Mouse (Mus musculus): ENCODE results near the gene Herpud2. TPM values are rescaled to one million over a fixed set of nuclear protein-coding genes. Genes with fewer than 3 reads are reported as not detected.
"Not testable (repeated sequence)": the region's sequence is repeated elsewhere in the genome, so short reads cannot be mapped to it uniquely, and the experiment has no call there.

Gene Herpud2
- polyA plus RNA-seq, 1 experiment from 2014 or later, result 34.3 TPM

GRCm38 (mm10) chr9:25142988-25143387 is 8.6 kb downstream of the Herpud2 start:
- no peak overlapping the region for H3K27ac ChIP-seq
- 94% methylated on average over 1 of the region's 1 CpGs for WGBS
- H3K36me3 ChIP-seq, result no peaks in the 10 kb centered on the region
- H3K9ac ChIP-seq, result no peak overlapping the region
- H3K4me1 ChIP-seq, result 0 out of 2 replicates have a peak, but pooled peaks cover 2% of the 10 kb centered on the region
- no peaks in the 10 kb centered on the region for H3K27me3 ChIP-seq
- ATAC-seq (ENCODE audit: insufficient number of reproducible peaks, low FRiP score, low TSS enrichment, low read depth), result no peak
- H3K9me3 ChIP-seq, result no peaks in the 10 kb centered on the region
- no peak overlapping the region for H3K4me2 ChIP-seq
- no peak overlapping the region for H3K4me3 ChIP-seq

DNA sequence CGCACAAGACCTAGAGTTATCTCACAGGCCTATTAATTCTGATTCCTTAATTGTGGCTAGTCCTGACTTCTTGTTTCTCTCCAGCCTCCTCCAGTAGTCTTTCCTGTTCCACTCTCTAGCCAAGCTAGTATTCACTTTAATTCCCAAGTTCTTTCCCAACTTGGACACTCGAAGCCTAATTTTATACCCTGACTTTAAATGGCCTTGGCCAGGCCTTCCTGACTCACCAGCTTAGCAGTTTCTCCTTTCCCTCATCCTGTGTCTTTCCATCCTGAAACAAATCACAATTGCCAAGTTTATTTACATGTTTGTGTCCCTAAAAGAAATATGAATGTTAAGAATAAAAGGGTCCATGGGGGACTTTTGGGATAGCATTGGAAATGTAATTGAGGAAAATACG is 9.6 kb downstream of the Herpud2 start:
- no peak overlapping the region for H3K27ac ChIP-seq
- no peaks in the 10 kb centered on the region for H3K4me1 ChIP-seq
- ATAC-seq (ENCODE audit: insufficient number of reproducible peaks, low FRiP score, low TSS enrichment, low read depth), result no peak
- no peaks in the 10 kb centered on the region for H3K27me3 ChIP-seq
- no peak overlapping the region for H3K4me2 ChIP-seq
- H3K9me3 ChIP-seq, result no peaks in the 10 kb centered on the region
- 90% methylated on average over 3 of the region's 3 CpGs for WGBS
- no peaks in the 10 kb centered on the region for H3K36me3 ChIP-seq
- H3K9ac ChIP-seq, result no peak overlapping the region
- H3K4me3 ChIP-seq, result no peak overlapping the region

- Histone ChIP-seq H3K27ac (no peak overlapping the region), H3K4me2 (no peak overlapping the region), H3K9ac (no peak overlapping the region), H3K9me3 (no peaks in the 10 kb centered on the region), H3K36me3 (no peaks in the 10 kb centered on the region), H3K4me3 (no peak overlapping the region), H3K27me3 (no peaks in the 10 kb centered on the region), H3K4me1 (no peaks in the 10 kb centered on the region)
- ATAC-seq (ENCODE audit: insufficient number of reproducible peaks, low FRiP score, low TSS enrichment, low read depth), result no peak
- WGBS, result 64% methylated on average over 1 of the region's 1 CpGs
These were observed 11.3 kb downstream of the Herpud2 start for GRCm38 (mm10) chr9:25140330-25140729.

GRCm38 (mm10) chr9:25138900-25139299 is 12.7 kb downstream of the Herpud2 start:
- no peaks in the 10 kb centered on the region for H3K27me3 ChIP-seq
- H3K9ac ChIP-seq, result no peak overlapping the region
- no peak overlapping the region for H3K4me2 ChIP-seq
- H3K4me3 ChIP-seq, result no peak overlapping the region
- no peaks in the 10 kb centered on the region for H3K9me3 ChIP-seq
- ATAC-seq (ENCODE audit: insufficient number of reproducible peaks, low FRiP score, low TSS enrichment, low read depth), result no peak
- no peaks in the 10 kb centered on the region for H3K4me1 ChIP-seq
- H3K27ac ChIP-seq, result no peak overlapping the region
- 90% methylated on average over 1 of the region's 1 CpGs for WGBS
- H3K36me3 ChIP-seq, result no peaks in the 10 kb centered on the region

- no peak overlapping the region for H3K4me2 ChIP-seq
- H3K27me3 ChIP-seq, result no peaks in the 10 kb centered on the region
- H3K27ac ChIP-seq, result no peak overlapping the region
- WGBS, result 71% methylated on average over 4 of the region's 4 CpGs
- H3K4me1 ChIP-seq, result no peaks in the 10 kb centered on the region
- no peak for ATAC-seq (ENCODE audit: insufficient number of reproducible peaks, low FRiP score, low TSS enrichment, low read depth)
- H3K9ac ChIP-seq, result no peak overlapping the region
- no peaks in the 10 kb centered on the region for H3K9me3 ChIP-seq
- no peak overlapping the region for H3K4me3 ChIP-seq
- H3K36me3 ChIP-seq, result 0 out of 2 replicates have a peak, but pooled peaks cover 6% of the 10 kb centered on the region
These were observed 18.7 kb downstream of the Herpud2 start for GRCm38 (mm10) chr9:25132920-25133319.

DNA sequence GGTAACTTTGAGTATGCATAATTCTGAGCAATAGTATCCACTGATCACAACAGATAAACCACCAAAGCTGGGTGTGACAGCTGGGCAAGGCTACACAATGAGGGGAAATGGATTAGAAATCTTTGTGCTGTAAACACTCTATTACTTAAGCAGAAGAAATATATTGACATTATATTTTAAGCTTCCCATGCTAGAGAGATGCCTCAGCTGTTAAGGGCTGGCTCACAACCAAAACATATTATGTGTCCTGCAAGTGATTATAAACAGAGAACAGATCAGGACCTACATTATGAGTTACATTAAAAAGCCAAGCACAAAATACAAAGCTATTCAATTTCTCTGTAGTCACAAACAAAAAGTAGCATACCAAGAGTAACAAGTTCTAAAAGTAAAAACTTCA is 19.4 kb downstream of the Herpud2 start:
- Histone ChIP-seq H3K9ac (no peak overlapping the region), H3K4me2 (no peak overlapping the region), H3K36me3 (0 out of 2 replicates have a peak, but pooled peaks cover 6% of the 10 kb centered on the region), H3K9me3 (no peaks in the 10 kb centered on the region), H3K4me3 (no peak overlapping the region), H3K27me3 (no peaks in the 10 kb centered on the region), H3K27ac (no peak overlapping the region), H3K4me1 (no peaks in the 10 kb centered on the region)
- no peak for ATAC-seq (ENCODE audit: insufficient number of reproducible peaks, low FRiP score, low TSS enrichment, low read depth)

GRCm38 (mm10) chr9:25124048-25124447 is 27.6 kb downstream of the Herpud2 start:
- no peaks in the 10 kb centered on the region for H3K4me1 ChIP-seq
- H3K4me3 ChIP-seq, result no peak overlapping the region
- no peak overlapping the region for H3K4me2 ChIP-seq
- WGBS, result 41% methylated on average over 2 of the region's 2 CpGs
- no peak for ATAC-seq (ENCODE audit: insufficient number of reproducible peaks, low FRiP score, low TSS enrichment, low read depth)
- H3K9me3 ChIP-seq, result no peaks in the 10 kb centered on the region
- no peaks in the 10 kb centered on the region for H3K27me3 ChIP-seq
- H3K36me3 ChIP-seq, result peaks cover 39% of the 10 kb centered on the region
- no peak overlapping the region for H3K27ac ChIP-seq
- no peak overlapping the region for H3K9ac ChIP-seq

DNA sequence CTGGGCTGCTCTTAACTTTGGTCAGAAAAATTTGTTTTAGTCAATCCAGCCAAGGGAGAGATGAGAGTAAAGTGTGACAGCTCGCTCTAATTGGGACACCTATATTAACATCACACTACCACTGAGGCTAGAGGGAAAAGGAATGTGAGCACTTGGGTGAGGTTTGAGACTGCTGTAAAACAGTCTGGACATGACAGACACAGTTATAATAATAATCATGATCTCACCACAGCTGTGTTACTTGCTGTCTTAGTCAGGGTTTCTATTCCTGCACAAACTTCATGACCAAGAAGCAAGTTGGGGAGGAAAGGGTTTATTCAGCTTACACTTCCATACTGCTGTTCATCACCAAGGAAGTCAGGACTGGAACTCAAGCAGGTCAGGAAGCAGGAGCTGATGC is 28.0 kb downstream of the Herpud2 start:
- 96% methylated on average over 1 of the region's 1 CpGs for WGBS
- not testable (repeated sequence) for ATAC-seq (ENCODE audit: insufficient number of reproducible peaks, low FRiP score, low TSS enrichment, low read depth); H3K9ac ChIP-seq; H3K9me3 ChIP-seq; H3K4me1 ChIP-seq; H3K27ac ChIP-seq; H3K4me3 ChIP-seq; H3K27me3 ChIP-seq; H3K4me2 ChIP-seq
- peaks cover 40% of the 10 kb centered on the region for H3K36me3 ChIP-seq

DNA sequence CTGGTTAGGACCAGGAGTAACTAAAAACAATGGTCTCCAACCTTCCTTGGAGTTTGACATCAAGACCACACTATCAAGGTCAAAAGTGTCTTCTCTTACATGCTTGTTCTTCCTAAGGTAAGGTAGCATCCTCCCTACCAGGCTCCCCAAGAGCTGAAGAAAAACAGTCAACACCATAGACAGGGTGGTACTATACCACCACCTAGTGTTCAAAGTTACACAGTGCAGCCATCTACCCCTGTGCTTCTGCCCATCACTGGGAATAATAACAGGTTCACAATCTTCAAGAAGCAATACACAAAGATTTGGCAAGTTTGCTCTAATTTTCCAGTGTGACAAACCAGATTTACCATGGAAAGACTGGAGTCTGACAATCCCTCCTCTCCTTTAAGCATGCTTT is 47.0 kb downstream of the Herpud2 start:
- no peak overlapping the region for H3K4me3 ChIP-seq
- H3K27ac ChIP-seq, result no peak overlapping the region
- no peak overlapping the region for H3K9ac ChIP-seq
- no peaks in the 10 kb centered on the region for H3K4me1 ChIP-seq
- ATAC-seq (ENCODE audit: insufficient number of reproducible peaks, low FRiP score, low TSS enrichment, low read depth), result no peak
- H3K4me2 ChIP-seq, result no peak overlapping the region
- peaks cover 3% of the 10 kb centered on the region; the same call in 1 of the 2 replicates for H3K9me3 ChIP-seq
- H3K36me3 ChIP-seq, result peaks cover 36% of the 10 kb centered on the region
- no peaks in the 10 kb centered on the region for H3K27me3 ChIP-seq

DNA sequence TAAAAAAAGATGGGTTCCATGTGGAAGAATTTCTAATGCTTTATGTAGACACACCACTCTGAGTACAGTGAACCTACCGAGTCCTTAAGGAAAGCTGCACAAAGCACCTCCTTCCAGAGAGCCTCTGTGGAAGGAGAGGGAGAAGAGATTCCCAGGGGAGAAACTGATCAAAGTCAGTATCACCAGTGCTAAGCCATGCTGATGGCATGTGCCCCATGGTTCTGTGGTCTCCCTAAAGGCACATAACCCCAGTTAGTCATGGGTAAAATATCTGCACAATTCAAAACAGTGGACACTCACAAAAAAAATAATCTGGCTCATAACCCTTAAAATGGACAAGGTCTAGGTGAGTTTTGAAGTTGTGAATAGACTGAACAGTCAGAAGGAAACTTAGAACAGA is 48.7 kb downstream of the Herpud2 start:
- no peak overlapping the region for H3K27ac ChIP-seq
- ATAC-seq (ENCODE audit: insufficient number of reproducible peaks, low FRiP score, low TSS enrichment, low read depth), result no peak
- H3K4me3 ChIP-seq, result no peak overlapping the region
- 95% methylated on average over 1 of the region's 1 CpGs for WGBS
- H3K27me3 ChIP-seq, result no peaks in the 10 kb centered on the region
- no peak overlapping the region for H3K9ac ChIP-seq
- H3K36me3 ChIP-seq, result peaks cover 27% of the 10 kb centered on the region
- H3K4me1 ChIP-seq, result no peaks in the 10 kb centered on the region
- H3K4me2 ChIP-seq, result no peak overlapping the region
- peaks cover 3% of the 10 kb centered on the region; the same call in 1 of the 2 replicates for H3K9me3 ChIP-seq

DNA sequence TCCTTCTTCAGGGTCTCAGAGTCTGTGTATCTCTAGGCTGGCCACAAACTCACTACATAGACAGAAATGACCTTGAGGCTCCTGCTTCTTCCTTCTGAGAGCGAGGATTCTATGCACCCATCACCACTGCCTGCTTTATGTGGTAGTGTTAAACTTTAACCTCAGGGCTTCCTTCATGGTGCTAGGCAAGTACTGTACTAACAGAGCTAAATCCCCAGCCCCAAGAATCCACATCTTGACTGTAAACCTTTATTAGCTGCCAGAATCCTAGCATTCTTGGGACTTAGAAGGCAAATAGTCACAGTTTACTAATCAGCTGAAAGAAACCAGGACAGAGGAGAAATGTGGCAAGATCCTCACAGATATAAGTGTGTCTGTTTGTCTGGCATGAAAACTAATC is 60.8 kb downstream of the Herpud2 start:
- Histone ChIP-seq H3K4me2 (no peak overlapping the region), H3K9me3 (no peaks in the 10 kb centered on the region), H3K36me3 (no peaks in the 10 kb centered on the region), H3K9ac (no peak overlapping the region), H3K4me1 (no peaks in the 10 kb centered on the region), H3K27ac (no peak overlapping the region), H3K4me3 (no peak overlapping the region), H3K27me3 (no peaks in the 10 kb centered on the region)
- ATAC-seq (ENCODE audit: insufficient number of reproducible peaks, low FRiP score, low TSS enrichment, low read depth), result no peak
- 48% methylated on average over 1 of the region's 1 CpGs for WGBS

- ATAC-seq (ENCODE audit: insufficient number of reproducible peaks, low FRiP score, low TSS enrichment, low read depth), result no peak
- WGBS, result 74% methylated on average over 2 of the region's 2 CpGs
These were observed 62.5 kb downstream of the Herpud2 start, which contains the start of gene Gm10181 for GRCm38 (mm10) chr9:25089122-25089521. Gene Gm10181, plus strand, starts transcription at chr9:25089422.

DNA sequence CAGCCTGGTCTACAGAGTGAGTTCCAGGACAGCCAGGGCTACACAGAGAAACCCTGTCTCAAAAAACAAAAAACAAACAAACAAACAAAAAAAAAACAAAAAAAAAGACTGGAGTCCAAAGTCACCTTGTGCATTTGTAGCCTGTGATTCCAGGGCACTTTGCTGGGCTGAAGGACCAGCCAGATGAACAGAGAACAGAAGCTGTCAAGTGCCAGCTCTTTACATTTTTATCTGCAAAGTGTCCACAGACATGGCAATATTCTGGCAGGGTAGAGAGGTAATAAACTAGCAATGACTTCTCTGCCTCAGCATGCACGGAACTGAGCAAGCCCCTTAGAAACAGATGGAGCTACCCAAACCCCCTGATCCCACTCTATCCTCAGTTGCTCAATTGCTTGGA is 75.1 kb downstream of the Herpud2 start:
- Histone ChIP-seq H3K27ac (no peak overlapping the region), H3K27me3 (no peaks in the 10 kb centered on the region), H3K9ac (no peak overlapping the region), H3K36me3 (no peaks in the 10 kb centered on the region), H3K4me3 (no peak overlapping the region), H3K4me2 (no peak overlapping the region), H3K9me3 (no peaks in the 10 kb centered on the region), H3K4me1 (no peaks in the 10 kb centered on the region)
- WGBS, result 76% methylated on average over 1 of the region's 1 CpGs
- ATAC-seq (ENCODE audit: insufficient number of reproducible peaks, low FRiP score, low TSS enrichment, low read depth), result no peak

More at GRCm38 (mm10) chr9:25089122-25089521, 62.5 kb downstream of the Herpud2 start, which contains the start of gene Gm10181:
- Histone ChIP-seq H3K4me3 (no peak within 1 kb of the TSS), H3K9me3 (no peaks in the 10 kb centered on the region), H3K36me3 (no peaks in the 10 kb centered on the region), H3K4me1 (no peaks in the 10 kb centered on the region), H3K27ac (no peak within 1 kb of the TSS), H3K27me3 (no peaks in the 10 kb centered on the region), H3K9ac (no peak within 1 kb of the TSS), H3K4me2 (no peak within 1 kb of the TSS)

Measured in limb, embryonic 15.5 days (tissue).